Mouse (Mus musculus) erythroblast, embryonic 14.5 days (primary cell): ENCODE results near the gene Akr1a1.

Experiments used
- GATA1 ChIP-seq: IDR thresholded peaks from 2 replicates; pipeline ENCODE4 v1.6.1; 2012; ENCODE audit warnings: low read length, inconsistent platforms, mixed read lengths
- TAL1 ChIP-seq: IDR thresholded peaks from 3 replicates; pipeline ENCODE4 v1.6.1; 2012; ENCODE audit warnings: low read length, inconsistent platforms, mixed read lengths

DNA sequence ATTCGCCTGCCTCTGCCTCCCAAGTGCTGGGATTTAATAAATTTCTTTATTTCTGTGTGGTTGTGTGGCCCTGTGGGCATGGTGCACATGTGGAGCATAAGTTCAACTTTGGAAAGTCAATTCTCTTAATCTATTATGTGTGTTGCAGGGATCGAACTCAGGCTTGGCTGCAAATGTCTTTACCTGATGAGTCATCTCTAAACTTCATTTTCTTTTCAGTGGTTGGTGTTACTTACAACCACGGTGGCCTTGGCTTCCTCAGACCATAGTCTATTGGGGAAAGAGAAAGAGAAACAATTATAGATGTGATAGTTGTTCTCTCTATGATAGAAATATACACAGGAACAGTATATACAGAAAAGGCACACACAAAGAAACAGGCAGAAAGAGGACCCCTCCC, 24.5 kb upstream of the Akr1a1 start:
- no peak for TF ChIP-seq GATA1
- TF ChIP-seq TAL1 = no peak
